In the genomic region with DNA sequence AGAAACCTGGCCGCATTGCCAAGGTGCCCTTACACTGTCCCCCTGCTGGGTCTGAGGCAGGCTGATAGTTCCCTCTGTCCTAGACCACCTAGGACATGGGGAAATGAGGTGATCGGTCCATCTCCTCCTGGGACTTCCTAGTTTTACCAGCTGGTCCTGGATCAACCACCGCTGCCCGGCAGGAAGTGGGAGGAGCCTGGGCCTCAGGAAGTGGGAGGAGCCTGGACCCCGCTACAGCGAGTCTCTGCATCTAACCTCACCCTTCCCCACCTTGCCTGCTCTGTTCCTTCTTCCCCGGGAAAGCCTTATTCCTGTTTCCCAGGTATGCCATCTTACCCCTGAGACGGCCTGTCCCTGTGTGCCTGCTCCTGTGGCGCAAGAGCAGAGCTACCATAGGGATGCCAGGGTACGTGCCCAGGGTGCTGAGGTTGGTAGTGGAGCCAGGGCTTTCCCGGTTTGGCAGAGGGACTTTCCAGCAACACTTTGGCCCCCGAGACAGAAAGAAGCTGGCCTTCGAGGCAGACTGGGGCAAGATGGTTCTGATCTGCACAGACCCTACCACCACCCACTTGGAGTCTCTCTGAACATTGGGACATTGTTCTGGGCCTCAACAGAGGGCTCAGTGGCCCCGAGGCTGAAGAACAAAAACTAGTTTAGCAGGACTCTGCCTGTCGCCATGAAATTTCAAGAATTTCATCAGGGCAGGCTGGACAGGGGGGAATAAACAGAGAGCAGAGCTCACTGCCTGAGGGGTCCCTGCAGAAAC, we compare ENCODE assay signal across 8 mouse cellular contexts.
DNase-seq lines count a peak whose midpoint lies in the region; ATAC-seq lines count a peak whose summit lies in the region.

No protein-coding gene starts in this region.

- ATAC-seq in CD4-positive, CD25-positive, alpha-beta regulatory T cell, adult 4 months: no peak
- ATAC-seq in activated CD4-positive, CD25-positive, alpha-beta regulatory T cell, adult 4 months: no peak

- DNase-seq in CD4-positive, CD25-positive, alpha-beta regulatory T cell, adult 2 months (ENCODE audit: low read depth, low spot score): peak; percentile 32
- peak; percentile 45 for DNase-seq in urinary bladder, postnatal 14 days (ENCODE audit: low spot score)
- DNase-seq in urinary bladder, postnatal 36 days (ENCODE audit: low spot score in 2 of 2): no peak
- DNase-seq in lung, postnatal 10 days: peak; percentile 75
- peak; percentile 68 for DNase-seq in thymus, postnatal 4 days
- DNase-seq in spleen, adult 12 weeks (ENCODE audit: low spot score): no peak

Comparison
In these comparisons a context has a peak if more than half of its experiments do, and no peak if none do; other contexts are left out.
1. DNase-seq: peak in CD4-positive, CD25-positive, alpha-beta regulatory T cell, adult 2 months (single experiment), urinary bladder, postnatal 14 days (single experiment), lung, postnatal 10 days (single experiment) and thymus, postnatal 4 days (single experiment); none in urinary bladder, postnatal 36 days (0 of 2) and spleen, adult 12 weeks (single experiment).